Mouse (Mus musculus) testis, adult 2 months (tissue): ENCODE results near the gene Ankrd33b.

Experiments
- CTCF ChIP-seq: fragments of 200-500 bp; IDR thresholded peaks from 2 replicates; pipeline ENCODE4 v1.5.1; 2012; ENCODE audit warnings: low read depth, mild to moderate bottlenecking, inconsistent platforms, low read length, moderate library complexity; ENCODE audit not compliant: control insufficient read depth, insufficient read depth, insufficient replicate concordance
- POLR2A ChIP-seq: fragments of 200-500 bp; IDR thresholded peaks from 2 replicates; pipeline ENCODE4 v1.6.1; 2012; ENCODE audit warnings: low read depth, mild to moderate bottlenecking, inconsistent platforms, low read length, moderate library complexity; ENCODE audit not compliant: control insufficient read depth

DNA sequence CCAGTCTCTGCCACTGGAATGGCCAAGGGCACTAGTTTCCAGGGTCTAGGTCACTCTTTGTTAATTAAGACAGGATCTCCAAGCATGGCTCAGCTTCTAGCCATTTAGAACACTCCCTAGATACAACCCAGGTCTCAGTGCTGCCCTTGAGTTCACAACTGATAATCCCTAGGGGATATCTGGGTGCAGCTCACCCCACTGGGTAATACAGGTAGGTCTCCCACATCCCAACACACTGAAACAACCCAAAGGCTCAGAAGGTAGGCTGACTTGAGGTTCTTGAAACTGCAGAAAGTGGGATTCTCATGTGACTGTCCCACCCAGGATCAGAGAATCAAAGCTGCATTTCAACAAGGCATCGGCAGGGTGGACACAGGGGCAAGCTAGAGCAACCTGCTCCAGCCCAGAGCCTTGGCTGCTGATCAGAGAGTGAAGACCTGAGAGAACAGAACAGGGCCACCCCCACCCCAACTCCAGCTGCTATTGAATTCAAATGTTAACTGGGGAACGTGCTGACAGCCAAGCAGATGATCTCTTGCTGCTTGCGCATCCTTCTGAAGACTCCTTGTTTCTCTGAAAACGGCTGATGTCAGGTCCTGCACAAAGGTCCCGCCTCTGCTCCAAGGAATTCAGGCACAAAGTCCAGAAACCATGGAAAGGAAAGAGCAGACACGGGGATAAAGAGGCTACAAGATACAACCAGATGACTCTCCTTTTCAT, 46.8 kb upstream of the Ankrd33b start:
- TF ChIP-seq CTCF (no peak), POLR2A (no peak)
